Mouse (Mus musculus): ENCODE measurements at regions not wholly inside any gene's neighbourhood (a gene's known extent, or its start where the extent isn't known, plus 50 kb on each side); places are given as distances from the start of the nearest gene placed in this dataset.

- intact Hi-C loops (cut with DNase I) = no loop called here
- DNase-seq (ENCODE audit: low spot score in 2 of 2) = no peak
Measured at GRCm38 (mm10) chr5:119739386-119739785, 68.9 kb downstream of the Tbx3 start.

- intact Hi-C loops (cut with DNase I) = loop anchor here (5.0 kb wide), 2 partner anchors 346 to 361 kb away; no protein-coding TSS in a partner anchor
- peak; percentile 27 to 49 for DNase-seq (ENCODE audit: low spot score in 2 of 2)
Measured at GRCm38 (mm10) chr5:119741116-119741515, 70.6 kb downstream of the Tbx3 start.

GRCm38 (mm10) chr5:119743733-119744132, 73.3 kb downstream of the Tbx3 start:
- DNase-seq (ENCODE audit: low spot score in 2 of 2) = no peak
- intact Hi-C loops (cut with DNase I) = loop anchor here (5.0 kb wide), 2 partner anchors 344 to 359 kb away; no protein-coding TSS in a partner anchor

- intact Hi-C loops (cut with DNase I) = no loop called here
- DNase-seq (ENCODE audit: low spot score in 2 of 2) = no peak
Measured at GRCm38 (mm10) chr5:119747038-119747437, 76.6 kb downstream of the Tbx3 start.

- no peak for DNase-seq (ENCODE audit: low spot score in 2 of 2)
- intact Hi-C loops (cut with DNase I) = no loop called here
Measured at GRCm38 (mm10) chr5:119748667-119749066, 78.2 kb downstream of the Tbx3 start.

GRCm38 (mm10) chr5:119749153-119749552, 78.7 kb downstream of the Tbx3 start:
- DNase-seq (ENCODE audit: low spot score in 2 of 2) = no peak
- intact Hi-C loops (cut with DNase I) = no loop called here

GRCm38 (mm10) chr5:119755782-119756181, 76.7 kb upstream of the Tbx5 start:
- intact Hi-C loops (cut with DNase I) = no loop called here
- no peak for DNase-seq (ENCODE audit: low spot score in 2 of 2)

GRCm38 (mm10) chr5:119758880-119759279, 73.6 kb upstream of the Tbx5 start:
- no peak for DNase-seq (ENCODE audit: low spot score in 2 of 2)
- intact Hi-C loops (cut with DNase I) = no loop called here

GRCm38 (mm10) chr5:119762102-119762501, 70.4 kb upstream of the Tbx5 start:
- DNase-seq (ENCODE audit: low spot score in 2 of 2) = no peak

GRCm38 (mm10) chr5:119763337-119763736, 69.1 kb upstream of the Tbx5 start:
- intact Hi-C loops (cut with DNase I) = no loop called here
- no peak for DNase-seq (ENCODE audit: low spot score in 2 of 2)

More at GRCm38 (mm10) chr5:119762102-119762501, 70.4 kb upstream of the Tbx5 start:
- intact Hi-C loops (cut with DNase I) = no loop called here

GRCm38 (mm10) chr5:119766372-119766771, 66.1 kb upstream of the Tbx5 start:
- no peak for DNase-seq (ENCODE audit: low spot score in 2 of 2)
- intact Hi-C loops (cut with DNase I) = no loop called here

GRCm38 (mm10) chr5:119770951-119771350, 61.5 kb upstream of the Tbx5 start:
- intact Hi-C loops (cut with DNase I) = no loop called here
- DNase-seq (ENCODE audit: low spot score in 2 of 2) = no peak

- intact Hi-C loops (cut with DNase I) = no loop called here
- DNase-seq (ENCODE audit: low spot score in 2 of 2) = no peak
Measured at GRCm38 (mm10) chr5:119776106-119776887, 56.2 kb upstream of the Tbx5 start.

GRCm38 (mm10) chr5:119777836-119778235, 54.6 kb upstream of the Tbx5 start:
- DNase-seq (ENCODE audit: low spot score in 2 of 2) = no peak
- intact Hi-C loops (cut with DNase I) = loop anchor here (1.0 kb wide), 1 partner anchor 310 kb away; no protein-coding TSS in a partner anchor

- intact Hi-C loops (cut with DNase I) = no loop called here
Measured at GRCm38 (mm10) chr5:119781375-119781774, 51.1 kb upstream of the Tbx5 start.

More at GRCm38 (mm10) chr5:119781375-119781774, 51.1 kb upstream of the Tbx5 start:
- no peak for DNase-seq (ENCODE audit: low spot score in 2 of 2)

Data from left cerebral cortex, postnatal 36 days (tissue).